Mouse (Mus musculus) MEL (cell line): ENCODE data around the gene Lmo7. TPM values are rescaled to one million over a fixed set of nuclear protein-coding genes. Genes with fewer than 3 reads are reported as not detected.

Experiments
- DNase-seq: peaks from one replicate; pipeline ENCODE4 v3.0.0; 2011; ENCODE audit warnings: low read depth, low spot score
- H3K27ac ChIP-seq: 2 replicates; pipeline ENCODE4 v1.5.1; 2012; ENCODE audit warnings: low read depth, mild to moderate bottlenecking, control low read depth, low read length, moderate library complexity; ENCODE audit not compliant: control insufficient read depth
- H3K27me3 ChIP-seq, 2 experiments: fragments of 150-350 bp in 1 of 2; sonication (generic) in 1 of 2; 2 replicates each; pipeline ENCODE4 v1.6.1; 2012; ENCODE audit warnings: low read length in 2 of 2, mild to moderate bottlenecking in 2 of 2, improper control_type of control experiment in 1 of 2, moderate library complexity in 1 of 2; ENCODE audit not compliant: insufficient read depth in 2 of 2, control insufficient read depth in 1 of 2
- H3K36me3 ChIP-seq, 2 experiments: 2 replicates each; pipeline ENCODE4 v1.6.1; 2012 to 2014; ENCODE audit warnings: low read length in 2 of 2, improper control_type of control experiment in 1 of 2, inconsistent platforms in 1 of 2, mild to moderate bottlenecking in 1 of 2; ENCODE audit not compliant: insufficient read depth in 2 of 2, control insufficient read depth in 1 of 2
- H3K4me1 ChIP-seq, 2 experiments: fragments of 150-350 bp in 1 of 2; sonication (generic) in 1 of 2; 2 replicates each; pipeline ENCODE4 v1.6.1; 2012; ENCODE audit warnings: low read length in 2 of 2, improper control_type of control experiment in 1 of 2, mild to moderate bottlenecking in 1 of 2; ENCODE audit not compliant: insufficient read depth in 2 of 2, control insufficient read depth in 1 of 2
- H3K4me3 ChIP-seq, 2 experiments: fragments of 150-350 bp in 1 of 2; sonication (generic) in 1 of 2; 2 replicates each; pipeline ENCODE4 v1.5.1; 2012; ENCODE audit warnings: low read depth in 2 of 2, low read length in 2 of 2, mild to moderate bottlenecking in 2 of 2, moderate library complexity in 2 of 2, control low read depth in 1 of 2, improper control_type of control experiment in 1 of 2; ENCODE audit not compliant: control insufficient read depth in 1 of 2, insufficient read depth in 1 of 2
- H3K79me2 ChIP-seq: 2 replicates; pipeline ENCODE4 v1.6.1; 2012; ENCODE audit warnings: mild to moderate bottlenecking, low read length, moderate library complexity; ENCODE audit not compliant: control insufficient read depth, poor library complexity, insufficient read depth
- H3K9ac ChIP-seq: 2 replicates; pipeline ENCODE4 v1.6.1; 2012; ENCODE audit warnings: low read depth, mild to moderate bottlenecking, control low read depth, low read length, moderate library complexity; ENCODE audit not compliant: control insufficient read depth, poor library complexity, severe bottlenecking
- H3K9me3 ChIP-seq: fragments of 150-350 bp; sonication (generic); replicated peaks from 2 replicates; pipeline ENCODE4 v1.6.1; 2012; ENCODE audit warnings: mild to moderate bottlenecking, low read length, improper control_type of control experiment, moderate library complexity; ENCODE audit not compliant: insufficient read depth
- BHLHE40 ChIP-seq: IDR thresholded peaks from 2 replicates; pipeline ENCODE4 v1.6.1; 2012; ENCODE audit warnings: low read depth, mild to moderate bottlenecking, inconsistent platforms, low read length, improper control_type of control experiment, borderline replicate concordance
- CHD1 ChIP-seq: IDR thresholded peaks from 2 replicates; pipeline ENCODE4 v1.6.1; 2012; ENCODE audit warnings: low read depth, mild to moderate bottlenecking, inconsistent platforms, low read length, improper control_type of control experiment
- CHD2 ChIP-seq: IDR thresholded peaks from 2 replicates; pipeline ENCODE4 v1.6.1; 2011; ENCODE audit warnings: low read length, improper control_type of control experiment
- CTCF ChIP-seq, 3 experiments: IDR thresholded peaks in 2 of 3; conservative IDR thresholded peaks in 1 of 3; 2 replicates each; pipeline ENCODE4 v1.5.1; 2011 to 2012; ENCODE audit warnings: low read length in 3 of 3, low read depth in 2 of 3, mild to moderate bottlenecking in 2 of 3, improper control_type of control experiment in 1 of 3, inconsistent platforms in 1 of 3, mixed read lengths in 1 of 3, moderate library complexity in 1 of 3; ENCODE audit not compliant: control insufficient read depth in 1 of 3, insufficient read depth in 1 of 3, poor library complexity in 1 of 3, severe bottlenecking in 1 of 3
- GATA1 ChIP-seq: IDR thresholded peaks from 2 replicates; pipeline ENCODE4 v1.6.1; 2011; ENCODE audit warnings: low read depth, low read length, improper control_type of control experiment
- HCFC1 ChIP-seq: IDR thresholded peaks from 2 replicates; pipeline ENCODE4 v1.6.1; 2012; ENCODE audit warnings: low read depth, mild to moderate bottlenecking, inconsistent platforms, low read length, improper control_type of control experiment, moderate library complexity
- JUND ChIP-seq: IDR thresholded peaks from 2 replicates; pipeline ENCODE4 v1.6.1; 2011; ENCODE audit warnings: low read depth, mild to moderate bottlenecking, improper control_type of control experiment, low read length
- MAFK ChIP-seq: IDR thresholded peaks from 2 replicates; pipeline ENCODE4 v1.6.1; 2011; ENCODE audit warnings: low read depth, mild to moderate bottlenecking, low read length, improper control_type of control experiment, borderline replicate concordance
- MAX ChIP-seq: IDR thresholded peaks from 2 replicates; pipeline ENCODE4 v1.6.1; 2011; ENCODE audit warnings: low read length, improper control_type of control experiment
- MAZ ChIP-seq: IDR thresholded peaks from 2 replicates; pipeline ENCODE4 v1.6.1; 2012; ENCODE audit warnings: low read depth, mild to moderate bottlenecking, inconsistent platforms, low read length, improper control_type of control experiment
- MEF2A ChIP-seq: IDR thresholded peaks from 2 replicates; pipeline ENCODE4 v1.6.1; 2014; ENCODE audit warnings: low read depth, mild to moderate bottlenecking, inconsistent platforms, low read length, improper control_type of control experiment; ENCODE audit not compliant: poor library complexity, insufficient replicate concordance, severe bottlenecking; ENCODE audit errors: extremely low read depth
- MXI1 ChIP-seq: IDR thresholded peaks from 2 replicates; pipeline ENCODE4 v1.6.1; 2011; ENCODE audit warnings: mild to moderate bottlenecking, low read depth, low read length, improper control_type of control experiment
- MYB ChIP-seq: IDR thresholded peaks from 2 replicates; pipeline ENCODE4 v1.6.1; 2011; ENCODE audit warnings: mild to moderate bottlenecking, low read depth, low read length, improper control_type of control experiment
- NRF1 ChIP-seq: IDR thresholded peaks from 2 replicates; pipeline ENCODE4 v1.6.1; 2014; ENCODE audit warnings: low read depth, mild to moderate bottlenecking, inconsistent platforms, low read length, improper control_type of control experiment, moderate library complexity; ENCODE audit not compliant: poor library complexity, insufficient read depth, severe bottlenecking
- POLR2A ChIP-seq, 2 experiments: IDR thresholded peaks; 2 replicates each; pipeline ENCODE4 v1.6.1; 2011 to 2012; ENCODE audit warnings: low read length in 2 of 2, mild to moderate bottlenecking in 2 of 2, control low read depth in 1 of 2, improper control_type of control experiment in 1 of 2, low read depth in 1 of 2, moderate library complexity in 1 of 2; ENCODE audit not compliant: control insufficient read depth in 1 of 2, insufficient read depth in 1 of 2, poor library complexity in 1 of 2
- POLR2AphosphoS2 ChIP-seq: IDR thresholded peaks from 2 replicates; pipeline ENCODE4 v1.6.1; 2011; ENCODE audit warnings: low read length, improper control_type of control experiment
- SIN3A ChIP-seq: IDR thresholded peaks from 2 replicates; pipeline ENCODE4 v1.6.1; 2012; ENCODE audit warnings: low read length, improper control_type of control experiment, inconsistent platforms
- SMC3 ChIP-seq: IDR thresholded peaks from 2 replicates; pipeline ENCODE4 v1.6.1; 2011; ENCODE audit warnings: low read depth, low read length, improper control_type of control experiment
- TCF12 ChIP-seq: IDR thresholded peaks from 2 replicates; pipeline ENCODE4 v1.6.1; 2014; ENCODE audit warnings: low read depth, mild to moderate bottlenecking, inconsistent platforms, low read length, improper control_type of control experiment, moderate library complexity
- UBTF ChIP-seq: IDR thresholded peaks from 2 replicates; pipeline ENCODE4 v1.6.1; 2012; ENCODE audit warnings: low read depth, mild to moderate bottlenecking, inconsistent platforms, low read length, improper control_type of control experiment, moderate library complexity, borderline replicate concordance; ENCODE audit not compliant: insufficient read depth
- USF1 ChIP-seq: IDR thresholded peaks from 2 replicates; pipeline ENCODE4 v1.6.1; 2014; ENCODE audit warnings: low read depth, mild to moderate bottlenecking, inconsistent platforms, low read length, improper control_type of control experiment, moderate library complexity
- USF2 ChIP-seq, 2 experiments: IDR thresholded peaks; 2 replicates each; pipeline ENCODE4 v1.6.1; 2011 to 2012; ENCODE audit warnings: improper control_type of control experiment in 2 of 2, low read length in 2 of 2, borderline replicate concordance in 1 of 2, inconsistent platforms in 1 of 2, low read depth in 1 of 2, mild to moderate bottlenecking in 1 of 2; ENCODE audit not compliant: insufficient read depth in 1 of 2
- ZKSCAN1 ChIP-seq: IDR thresholded peaks from 2 replicates; pipeline ENCODE4 v1.6.1; 2012; ENCODE audit warnings: low read depth, mild to moderate bottlenecking, inconsistent platforms, low read length, improper control_type of control experiment, moderate library complexity
- polyA plus RNA-seq, 2 experiments: library from polyadenylated mRNA; stranded (reverse) in 1 of 2; unstranded in 1 of 2; fragments of >175 nt in 1 of 2; fragments of >200 nt in 1 of 2; gene quantifications; 2 replicates each; pipeline versions ENCODE4 v1.2.1 to v1.2.4; 2012; ENCODE audit warnings: low replicate concordance in 2 of 2, low read depth in 1 of 2; ENCODE audit not compliant: insufficient read length in 2 of 2, insufficient read depth in 1 of 2, missing spikeins in 1 of 2
- total RNA-seq: library from RNA; depleted of rRNA; stranded (reverse); fragments of 300-350 nt; gene quantifications from 2 replicates; pipeline ENCODE4 v1.2.3, GENCODE M21; 2012

Lmo7 gene
- total and polyA plus RNA-seq, 3 experiments = not detected

DNA sequence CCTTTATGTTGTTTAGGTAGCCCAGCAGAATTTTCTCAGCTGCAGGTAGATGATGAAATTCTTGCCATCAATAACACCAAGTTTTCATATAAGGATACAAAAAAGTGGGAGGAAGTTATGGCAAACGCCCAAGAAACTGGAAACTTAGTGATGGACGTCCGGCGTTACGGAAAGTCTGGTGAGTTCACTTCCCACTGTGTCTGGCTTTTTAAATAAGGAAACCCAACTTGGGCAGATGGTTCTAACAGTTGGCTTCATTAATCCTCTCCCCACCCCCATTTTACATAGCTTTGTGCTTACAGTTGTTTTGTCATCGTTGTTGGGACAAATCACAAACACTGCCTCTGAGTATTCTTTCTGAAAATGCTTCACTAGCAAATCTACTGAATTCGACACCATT is 182.2 kb downstream of the Lmo7 start:
- H3K9me3 ChIP-seq = no peaks in the 10 kb centered on the region
- DNase-seq = no peak
- H3K79me2 ChIP-seq = no peaks in the 10 kb centered on the region
- no peak for TF ChIP-seq POLR2A (IDR thresholded peaks at IDR 0.05; ENCODE audit: control insufficient read depth in 1 of 2, insufficient read depth in 1 of 2, low read depth in 1 of 2, low read length in 2 of 2, poor library complexity in 1 of 2)
- no peak for TF ChIP-seq HCFC1
- TF ChIP-seq USF2 (IDR thresholded peaks at IDR 0.05; ENCODE audit: borderline replicate concordance in 1 of 2, insufficient read depth in 1 of 2, low read depth in 1 of 2, low read length in 2 of 2) = no peak
- TF ChIP-seq CHD1 = no peak
- no peak for TF ChIP-seq MAZ
- no peak for TF ChIP-seq JUND
- TF ChIP-seq MAFK = no peak
- TF ChIP-seq MYB = no peak
- no peak for TF ChIP-seq CTCF (IDR thresholded peaks at IDR 0.05 in 2 of 3, conservative IDR thresholded peaks at IDR 0.05 in 1 of 3; ENCODE audit: control insufficient read depth in 1 of 3, insufficient read depth in 1 of 3, low read depth in 2 of 3, low read length in 3 of 3, poor library complexity in 1 of 3, severe bottlenecking in 1 of 3)
- TF ChIP-seq MEF2A = no peak
- no peak for TF ChIP-seq MAX
- no peak for TF ChIP-seq TCF12
- TF ChIP-seq USF1 = no peak
- TF ChIP-seq MXI1 = no peak
- no peak for TF ChIP-seq GATA1
- TF ChIP-seq UBTF = no peak
- no peak for TF ChIP-seq ZKSCAN1
- TF ChIP-seq POLR2AphosphoS2 = no peak
- TF ChIP-seq NRF1 = no peak
- no peak overlapping the region for H3K9ac ChIP-seq
- H3K27ac ChIP-seq = no peak overlapping the region
- no peaks in the 10 kb centered on the region for H3K27me3 ChIP-seq
- no peaks in the 10 kb centered on the region for H3K4me1 ChIP-seq
- H3K36me3 ChIP-seq = no peaks in the 10 kb centered on the region
- H3K4me3 ChIP-seq = no peak overlapping the region

DNA sequence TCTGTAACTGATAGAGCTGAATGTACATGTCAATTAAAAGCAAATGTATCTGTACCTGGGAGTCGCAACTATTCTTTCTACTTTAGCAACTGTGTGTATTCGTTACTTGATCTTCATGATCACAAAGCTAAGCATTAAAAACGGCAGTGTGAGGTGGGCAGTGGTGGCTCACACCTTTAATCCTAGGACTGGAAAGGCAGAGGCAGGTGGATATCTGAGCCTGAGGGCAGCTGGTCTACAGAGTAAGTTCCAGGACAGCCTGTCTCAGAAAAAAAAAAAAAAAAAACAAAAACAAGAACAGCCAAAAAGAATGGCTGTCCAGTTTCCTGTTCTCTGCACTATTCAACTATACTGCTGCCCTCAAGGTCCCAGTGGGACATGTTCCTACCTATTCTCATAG is 182.6 kb downstream of the Lmo7 start:
- Histone ChIP-seq H3K4me1 (no peaks in the 10 kb centered on the region), H3K36me3 (no peaks in the 10 kb centered on the region), H3K4me3 (no peak overlapping the region), H3K79me2 (no peaks in the 10 kb centered on the region), H3K27ac (no peak overlapping the region), H3K27me3 (no peaks in the 10 kb centered on the region), H3K9ac (no peak overlapping the region)
- DNase-seq = no peak
- TF ChIP-seq CTCF (IDR thresholded peaks at IDR 0.05 in 2 of 3, conservative IDR thresholded peaks at IDR 0.05 in 1 of 3; ENCODE audit: control insufficient read depth in 1 of 3, insufficient read depth in 1 of 3, low read depth in 2 of 3, low read length in 3 of 3, poor library complexity in 1 of 3, severe bottlenecking in 1 of 3) = no peak
- TF ChIP-seq MXI1 = no peak
- TF ChIP-seq GATA1 = no peak
- no peak for TF ChIP-seq SMC3
- TF ChIP-seq BHLHE40 = no peak
- TF ChIP-seq UBTF = no peak
- TF ChIP-seq NRF1 = no peak
- TF ChIP-seq SIN3A = no peak
- no peak for TF ChIP-seq CHD1
- TF ChIP-seq MAFK = no peak
- no peak for TF ChIP-seq MAZ
- TF ChIP-seq POLR2A (IDR thresholded peaks at IDR 0.05; ENCODE audit: control insufficient read depth in 1 of 2, insufficient read depth in 1 of 2, low read depth in 1 of 2, low read length in 2 of 2, poor library complexity in 1 of 2) = no peak
- TF ChIP-seq CHD2 = no peak
- TF ChIP-seq, all 39 proteins: peak for 0
- no peaks in the 10 kb centered on the region for H3K9me3 ChIP-seq
